Mouse (Mus musculus): ENCODE data around the gene Tinf2.
A peak's percentile ranks its signal among the peaks of the same experiment; 100 is the strongest.

Tinf2 gene

GRCm38 (mm10) chr14:55702761-55703160 is 21.1 kb upstream of the Tinf2 start:
- no peak for DNase-seq (ENCODE audit: low spot score)

- no peak for DNase-seq (ENCODE audit: low spot score)
Observed at GRCm38 (mm10) chr14:55701131-55701530, 19.5 kb upstream of the Tinf2 start.

GRCm38 (mm10) chr14:55697226-55697625 is 15.6 kb upstream of the Tinf2 start:
- DNase-seq (ENCODE audit: low spot score), result no peak

GRCm38 (mm10) chr14:55689433-55689832 is 7.8 kb upstream of the Tinf2 start:
- no peak for DNase-seq (ENCODE audit: low spot score)

- no peak for DNase-seq (ENCODE audit: low spot score)
Observed at GRCm38 (mm10) chr14:55682118-55682493, 486 bp upstream of the Tinf2 start.

GRCm38 (mm10) chr14:55677615-55678014 is 4.0 kb downstream of the Tinf2 start:
- DNase-seq (ENCODE audit: low spot score), result no peak

- no peak for DNase-seq (ENCODE audit: low spot score)
Observed at GRCm38 (mm10) chr14:55672741-55673060, 8.9 kb downstream of the Tinf2 start.

GRCm38 (mm10) chr14:55671833-55672740 is 9.5 kb downstream of the Tinf2 start, which contains the start of the genes Gmpr2 and Nedd8:
Gene Gmpr2 (plus strand): TSS chr14:55671941.
Gene Nedd8 (minus strand): TSS chr14:55672124.
- peak; percentile 97 for DNase-seq (ENCODE audit: low spot score)

GRCm38 (mm10) chr14:55671486-55671832 is 10.2 kb downstream of the Tinf2 start:
- no peak for DNase-seq (ENCODE audit: low spot score)

- DNase-seq (ENCODE audit: low spot score), result no peak
Observed at GRCm38 (mm10) chr14:55660636-55661035, 21.0 kb downstream of the Tinf2 start.

GRCm38 (mm10) chr14:55659960-55660573 is 21.6 kb downstream of the Tinf2 start, which contains the start of gene Mdp1:
Gene Mdp1 (minus strand): TSS chr14:55660508.
- peak; percentile 85 for DNase-seq (ENCODE audit: low spot score)

GRCm38 (mm10) chr14:55658011-55658410 is 23.6 kb downstream of the Tinf2 start:
- peak; percentile 52 for DNase-seq (ENCODE audit: low spot score)

- no peak for DNase-seq (ENCODE audit: low spot score)
Observed at GRCm38 (mm10) chr14:55656935-55657334, 24.7 kb downstream of the Tinf2 start.

- DNase-seq (ENCODE audit: low spot score), result no peak
Observed at GRCm38 (mm10) chr14:55651528-55651927, 30.1 kb downstream of the Tinf2 start.

GRCm38 (mm10) chr14:55649884-55650283 is 31.7 kb downstream of the Tinf2 start, which contains the start of gene Tssk4:
Gene Tssk4 (plus strand): TSS chr14:55650184.
- DNase-seq (ENCODE audit: low spot score), result no peak

GRCm38 (mm10) chr14:55644261-55644888 is 37.2 kb downstream of the Tinf2 start:
- peak; percentile 36 for DNase-seq (ENCODE audit: low spot score)

- DNase-seq (ENCODE audit: low spot score), result peak; percentile 93
Observed at GRCm38 (mm10) chr14:55643060-55643907, 38.3 kb downstream of the Tinf2 start, which contains the start of gene Tm9sf1. Gene Tm9sf1 (minus strand): TSS chr14:55643806.

GRCm38 (mm10) chr14:55642679-55643059 is 39.0 kb downstream of the Tinf2 start:
- no peak for DNase-seq (ENCODE audit: low spot score)

GRCm38 (mm10) chr14:55641291-55641690 is 40.3 kb downstream of the Tinf2 start:
- DNase-seq (ENCODE audit: low spot score), result no peak

GRCm38 (mm10) chr14:55640816-55641215 is 40.8 kb downstream of the Tinf2 start:
- no peak for DNase-seq (ENCODE audit: low spot score)

GRCm38 (mm10) chr14:55637795-55638194 is 43.8 kb downstream of the Tinf2 start, which contains the start of gene Gm49378:
Gene Gm49378 (minus strand): TSS chr14:55637895.
- DNase-seq (ENCODE audit: low spot score), result no peak

- DNase-seq (ENCODE audit: low spot score), result peak; percentile 87
Observed at GRCm38 (mm10) chr14:55635523-55636007, 46.1 kb downstream of the Tinf2 start, which contains the start of gene Ipo4. Gene Ipo4 (minus strand): TSS chr14:55635957.

Data from yolk sac, embryonic 10.5 days (tissue).